Mouse (Mus musculus) MEL (cell line): Measurements from ENCODE around the gene Tfpi.

Experiments used
- CTCF ChIP-seq, 3 experiments: IDR thresholded peaks in 2 of 3; conservative IDR thresholded peaks in 1 of 3; 2 replicates each; pipeline ENCODE4 v1.5.1; 2011 to 2012; ENCODE audit warnings: low read length in 3 of 3, low read depth in 2 of 3, mild to moderate bottlenecking in 2 of 3, improper control_type of control experiment in 1 of 3, inconsistent platforms in 1 of 3, mixed read lengths in 1 of 3, moderate library complexity in 1 of 3; ENCODE audit not compliant: control insufficient read depth in 1 of 3, insufficient read depth in 1 of 3, poor library complexity in 1 of 3, severe bottlenecking in 1 of 3
- EP300 ChIP-seq, 2 experiments: IDR thresholded peaks; 2 replicates each; pipeline ENCODE4 v1.6.1; 2011; ENCODE audit warnings: improper control_type of control experiment in 2 of 2, low read length in 2 of 2, low read depth in 1 of 2, mild to moderate bottlenecking in 1 of 2
- HCFC1 ChIP-seq: IDR thresholded peaks from 2 replicates; pipeline ENCODE4 v1.6.1; 2012; ENCODE audit warnings: low read depth, mild to moderate bottlenecking, inconsistent platforms, low read length, improper control_type of control experiment, moderate library complexity
- MAZ ChIP-seq: IDR thresholded peaks from 2 replicates; pipeline ENCODE4 v1.6.1; 2012; ENCODE audit warnings: low read depth, mild to moderate bottlenecking, inconsistent platforms, low read length, improper control_type of control experiment
- MYB ChIP-seq: IDR thresholded peaks from 2 replicates; pipeline ENCODE4 v1.6.1; 2011; ENCODE audit warnings: mild to moderate bottlenecking, low read depth, low read length, improper control_type of control experiment
- NELFE ChIP-seq: IDR thresholded peaks from 2 replicates; pipeline ENCODE4 v1.6.1; 2011; ENCODE audit warnings: low read depth, low read length, improper control_type of control experiment
- NRF1 ChIP-seq: IDR thresholded peaks from 2 replicates; pipeline ENCODE4 v1.6.1; 2014; ENCODE audit warnings: low read depth, mild to moderate bottlenecking, inconsistent platforms, low read length, improper control_type of control experiment, moderate library complexity; ENCODE audit not compliant: poor library complexity, insufficient read depth, severe bottlenecking
- POLR2A ChIP-seq, 2 experiments: IDR thresholded peaks; 2 replicates each; pipeline ENCODE4 v1.6.1; 2011 to 2012; ENCODE audit warnings: low read length in 2 of 2, mild to moderate bottlenecking in 2 of 2, control low read depth in 1 of 2, improper control_type of control experiment in 1 of 2, low read depth in 1 of 2, moderate library complexity in 1 of 2; ENCODE audit not compliant: control insufficient read depth in 1 of 2, insufficient read depth in 1 of 2, poor library complexity in 1 of 2
- RAD21 ChIP-seq: IDR thresholded peaks from 2 replicates; pipeline ENCODE4 v1.6.1; 2011; ENCODE audit warnings: mild to moderate bottlenecking, low read depth, low read length, improper control_type of control experiment
- TAL1 ChIP-seq: IDR thresholded peaks from 2 replicates; pipeline ENCODE4 v1.6.1; 2012; ENCODE audit warnings: mild to moderate bottlenecking, inconsistent platforms, low read length, moderate library complexity, mixed read lengths
- TCF12 ChIP-seq: IDR thresholded peaks from 2 replicates; pipeline ENCODE4 v1.6.1; 2014; ENCODE audit warnings: low read depth, mild to moderate bottlenecking, inconsistent platforms, low read length, improper control_type of control experiment, moderate library complexity
- USF2 ChIP-seq, 2 experiments: IDR thresholded peaks; 2 replicates each; pipeline ENCODE4 v1.6.1; 2011 to 2012; ENCODE audit warnings: improper control_type of control experiment in 2 of 2, low read length in 2 of 2, borderline replicate concordance in 1 of 2, inconsistent platforms in 1 of 2, low read depth in 1 of 2, mild to moderate bottlenecking in 1 of 2; ENCODE audit not compliant: insufficient read depth in 1 of 2

GRCm38 (mm10) chr2:84454051-84454450 is 22.5 kb downstream of the Tfpi start:
- TF ChIP-seq RAD21 = peak; percentile 65
- TF ChIP-seq POLR2A (IDR thresholded peaks at IDR 0.05; ENCODE audit: control insufficient read depth in 1 of 2, insufficient read depth in 1 of 2, low read depth in 1 of 2, low read length in 2 of 2, poor library complexity in 1 of 2) = no peak
- no peak for TF ChIP-seq MYB
- no peak for TF ChIP-seq TAL1
- no peak for TF ChIP-seq NRF1
- peak in 2 of 3 experiments; percentile 43 to 67; a peak in 4 of 6 replicates for TF ChIP-seq CTCF (IDR thresholded peaks at IDR 0.05 in 2 of 3, conservative IDR thresholded peaks at IDR 0.05 in 1 of 3; ENCODE audit: control insufficient read depth in 1 of 3, insufficient read depth in 1 of 3, low read depth in 2 of 3, low read length in 3 of 3, poor library complexity in 1 of 3, severe bottlenecking in 1 of 3)
- TF ChIP-seq USF2 (IDR thresholded peaks at IDR 0.05; ENCODE audit: borderline replicate concordance in 1 of 2, insufficient read depth in 1 of 2, low read depth in 1 of 2, low read length in 2 of 2) = no peak
- no peak for TF ChIP-seq TCF12
- no peak for TF ChIP-seq HCFC1
- TF ChIP-seq MAZ = no peak
- TF ChIP-seq EP300 (IDR thresholded peaks at IDR 0.05; ENCODE audit: low read depth in 1 of 2, low read length in 2 of 2) = no peak
- TF ChIP-seq NELFE = no peak
